Mouse (Mus musculus): ENCODE results near the gene Ostf1.

The Ostf1 gene

GRCm38 (mm10) chr19:18631644-18632219 is at the start of gene Ostf1, which contains the start of gene Nmrk1:
Gene Ostf1, minus strand, starts transcription at chr19:18631823.
Gene Nmrk1, plus strand, starts transcription at chr19:18631950.
- under 1% methylated on average over 51 of the region's 51 CpGs for WGBS

- 42% methylated on average over 4 of the region's 4 CpGs for WGBS
Observed at GRCm38 (mm10) chr19:18673116-18673515, 41.5 kb upstream of the Ostf1 start.

GRCm38 (mm10) chr19:18672498-18672897 is 40.9 kb upstream of the Ostf1 start:
- WGBS: 48% methylated on average over 3 of the region's 3 CpGs

- under 1% methylated on average over 62 of the region's 64 CpGs for WGBS
Observed at GRCm38 (mm10) chr19:18671056-18671741, 39.6 kb upstream of the Ostf1 start.

GRCm38 (mm10) chr19:18670608-18671007 is 39.0 kb upstream of the Ostf1 start, which contains the start of gene Carnmt1:
Gene Carnmt1, plus strand, starts transcription at chr19:18670764.
- under 1% methylated on average over 58 of the region's 58 CpGs for WGBS

GRCm38 (mm10) chr19:18669551-18669950 is 37.9 kb upstream of the Ostf1 start:
- WGBS: 97% methylated on average over 7 of the region's 7 CpGs

GRCm38 (mm10) chr19:18666966-18667365 is 35.3 kb upstream of the Ostf1 start:
- WGBS: 91% methylated on average over 7 of the region's 7 CpGs

GRCm38 (mm10) chr19:18663904-18664303 is 32.3 kb upstream of the Ostf1 start:
- WGBS: 75% methylated on average over 2 of the region's 2 CpGs

GRCm38 (mm10) chr19:18661683-18662082 is 30.1 kb upstream of the Ostf1 start:
- 24% methylated on average over 1 of the region's 1 CpGs for WGBS

- WGBS: 87% methylated on average over 3 of the region's 3 CpGs
Observed at GRCm38 (mm10) chr19:18660466-18660865, 28.8 kb upstream of the Ostf1 start.

- WGBS: no CpG with 5 or more reads among the region's 1 CpGs
Observed at GRCm38 (mm10) chr19:18659349-18659748, 27.7 kb upstream of the Ostf1 start.

- WGBS: 83% methylated on average over 4 of the region's 4 CpGs
Observed at GRCm38 (mm10) chr19:18658473-18658872, 26.9 kb upstream of the Ostf1 start.

GRCm38 (mm10) chr19:18655999-18656398 is 24.4 kb upstream of the Ostf1 start:
- WGBS: 90% methylated on average over 7 of the region's 7 CpGs

- WGBS: 79% methylated on average over 5 of the region's 5 CpGs
Observed at GRCm38 (mm10) chr19:18654984-18655383, 23.4 kb upstream of the Ostf1 start.

GRCm38 (mm10) chr19:18654330-18654729 is 22.7 kb upstream of the Ostf1 start:
- 90% methylated on average over 8 of the region's 8 CpGs for WGBS

- 78% methylated on average over 6 of the region's 6 CpGs for WGBS
Observed at GRCm38 (mm10) chr19:18653058-18653457, 21.4 kb upstream of the Ostf1 start.

- 67% methylated on average over 4 of the region's 4 CpGs for WGBS
Observed at GRCm38 (mm10) chr19:18652592-18652991, 21.0 kb upstream of the Ostf1 start.

- WGBS: 84% methylated on average over 6 of the region's 6 CpGs
Observed at GRCm38 (mm10) chr19:18650473-18650872, 18.9 kb upstream of the Ostf1 start.

GRCm38 (mm10) chr19:18649955-18650354 is 18.3 kb upstream of the Ostf1 start:
- WGBS: 87% methylated on average over 4 of the region's 4 CpGs

- 97% methylated on average over 6 of the region's 6 CpGs for WGBS
Observed at GRCm38 (mm10) chr19:18648558-18648945, 16.9 kb upstream of the Ostf1 start.

- 93% methylated on average over 9 of the region's 9 CpGs for WGBS
Observed at GRCm38 (mm10) chr19:18647775-18648557, 16.3 kb upstream of the Ostf1 start.

- 88% methylated on average over 5 of the region's 5 CpGs for WGBS
Observed at GRCm38 (mm10) chr19:18646853-18647420, 15.3 kb upstream of the Ostf1 start.

Data from cerebral cortex, adult 2 months (tissue).